Mouse (Mus musculus): ENCODE data around the gene Ttll6. TPM values are rescaled to one million over a fixed set of nuclear protein-coding genes. Genes with fewer than 3 reads are reported as not detected.

The Ttll6 gene
- total and polyA plus RNA-seq, 2 experiments from 2014 or later: 0.23 to 0.52 TPM

DNA sequence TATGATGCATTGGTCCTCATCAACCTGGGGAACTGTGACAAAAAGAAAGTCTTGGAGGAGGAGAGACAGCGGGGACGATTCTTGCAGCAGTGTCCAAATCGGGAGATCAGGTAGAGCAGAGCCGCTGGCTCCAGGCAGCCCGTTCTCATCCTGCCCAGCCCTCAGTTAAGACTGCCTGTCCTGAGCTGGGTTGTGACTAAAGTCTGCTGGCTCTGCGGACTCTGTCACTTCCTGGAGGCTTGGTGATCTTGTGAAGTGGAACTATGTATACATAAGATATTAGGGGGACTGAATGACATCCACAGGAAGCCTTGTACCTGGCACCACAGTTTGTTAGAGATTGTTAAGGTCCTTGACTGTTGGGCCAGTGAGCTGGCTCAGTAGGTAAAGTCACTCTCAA, 13.9 kb downstream of the Ttll6 start:
- H3K4me1 ChIP-seq (ENCODE audit: insufficient read depth, low read length): no peaks in the 10 kb centered on the region
- ATAC-seq: no peak
- WGBS: 79% methylated on average over 6 of the region's 6 CpGs
- H3K36me3 ChIP-seq (ENCODE audit: insufficient read depth, low read length): no peaks in the 10 kb centered on the region
- no peak for DNase-seq (ENCODE audit: low spot score)
- peaks cover 30% of the 10 kb centered on the region for H3K27me3 ChIP-seq (ENCODE audit: insufficient read depth, low read length)
- H3K9me3 ChIP-seq (ENCODE audit: low read length): no peaks in the 10 kb centered on the region
- no peak for TF ChIP-seq CTCF (IDR thresholded peaks at IDR 0.05; ENCODE audit: low read depth)
- no peak overlapping the region for H3K27ac ChIP-seq
- H3K4me2 ChIP-seq (ENCODE audit: low read depth, low read length): no peak overlapping the region
- H3K9ac ChIP-seq (replicated peaks; ENCODE audit: low read length): no peak overlapping the region
- no peak overlapping the region for H3K4me3 ChIP-seq (ENCODE audit: low read length)

DNA sequence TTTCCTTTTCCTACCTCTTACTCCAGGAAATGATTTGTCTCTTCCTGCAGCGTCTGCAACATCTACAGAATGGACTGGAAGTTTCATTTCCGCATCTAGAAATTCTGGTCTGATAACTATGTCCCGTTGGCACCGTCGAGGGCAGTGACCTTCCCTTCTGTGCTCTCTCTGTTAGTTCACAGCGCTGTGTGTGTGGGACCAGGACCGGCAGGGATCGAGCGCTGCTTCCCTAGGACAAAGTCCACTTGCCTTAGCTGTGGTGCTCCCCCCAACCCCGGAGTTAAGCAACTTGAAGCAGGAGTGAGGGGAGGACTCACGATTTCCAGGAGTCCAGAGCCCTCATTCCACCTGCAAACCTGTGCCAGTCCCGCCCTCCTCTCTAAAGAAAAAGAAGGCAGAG, 31.2 kb downstream of the Ttll6 start:
- Histone ChIP-seq H3K4me3 (ENCODE audit: low read length) (no peak overlapping the region), H3K9ac (replicated peaks; ENCODE audit: low read length) (no peak overlapping the region), H3K4me1 (ENCODE audit: insufficient read depth, low read length) (no peaks in the 10 kb centered on the region), H3K27me3 (ENCODE audit: insufficient read depth, low read length) (peaks cover 58% of the 10 kb centered on the region), H3K4me2 (ENCODE audit: low read depth, low read length) (no peak overlapping the region), H3K9me3 (ENCODE audit: low read length) (no peaks in the 10 kb centered on the region), H3K27ac (no peak overlapping the region), H3K36me3 (ENCODE audit: insufficient read depth, low read length) (no peaks in the 10 kb centered on the region)
- ATAC-seq: no peak
- no peak for DNase-seq (ENCODE audit: low spot score)
- 63% methylated on average over 12 of the region's 12 CpGs for WGBS
- TF ChIP-seq CTCF (IDR thresholded peaks at IDR 0.05; ENCODE audit: low read depth): no peak

GRCm38 (mm10) chr11:96168125-96168524, 34.5 kb downstream of the Ttll6 start:
- H3K36me3 ChIP-seq (ENCODE audit: insufficient read depth, low read length): no peaks in the 10 kb centered on the region
- no peaks in the 10 kb centered on the region for H3K4me1 ChIP-seq (ENCODE audit: insufficient read depth, low read length)
- H3K27ac ChIP-seq: no peak overlapping the region
- WGBS: 41% methylated on average over 9 of the region's 9 CpGs
- no peak overlapping the region for H3K9ac ChIP-seq (replicated peaks; ENCODE audit: low read length)
- TF ChIP-seq CTCF (IDR thresholded peaks at IDR 0.05; ENCODE audit: low read depth): no peak
- no peak overlapping the region for H3K4me3 ChIP-seq (ENCODE audit: low read length)
- no peak overlapping the region for H3K4me2 ChIP-seq (ENCODE audit: low read depth, low read length)
- no peak for ATAC-seq
- DNase-seq (ENCODE audit: low spot score): no peak
- no peaks in the 10 kb centered on the region for H3K9me3 ChIP-seq (ENCODE audit: low read length)
- peaks cover 92% of the 10 kb centered on the region for H3K27me3 ChIP-seq (ENCODE audit: insufficient read depth, low read length)

- peak; percentile 33 for DNase-seq (ENCODE audit: low spot score)
- no peak overlapping the region for H3K9ac ChIP-seq (replicated peaks; ENCODE audit: low read length)
- H3K27me3 ChIP-seq (ENCODE audit: insufficient read depth, low read length): peaks cover 94% of the 10 kb centered on the region
- no peak overlapping the region for H3K4me3 ChIP-seq (ENCODE audit: low read length)
- H3K4me1 ChIP-seq (ENCODE audit: insufficient read depth, low read length): no peaks in the 10 kb centered on the region
- WGBS: 14% methylated on average over 7 of the region's 7 CpGs
- no peak overlapping the region for H3K27ac ChIP-seq
- no peak for TF ChIP-seq CTCF (IDR thresholded peaks at IDR 0.05; ENCODE audit: low read depth)
- H3K9me3 ChIP-seq (ENCODE audit: low read length): no peaks in the 10 kb centered on the region
- no peak overlapping the region for H3K4me2 ChIP-seq (ENCODE audit: low read depth, low read length)
- ATAC-seq: no peak
- no peaks in the 10 kb centered on the region for H3K36me3 ChIP-seq (ENCODE audit: insufficient read depth, low read length)
Observed at GRCm38 (mm10) chr11:96169016-96169415, 35.4 kb downstream of the Ttll6 start.

GRCm38 (mm10) chr11:96170711-96171379, 37.3 kb downstream of the Ttll6 start:
- H3K9me3 ChIP-seq (ENCODE audit: low read length): no peaks in the 10 kb centered on the region
- no peak overlapping the region for H3K9ac ChIP-seq (replicated peaks; ENCODE audit: low read length)
- no peaks in the 10 kb centered on the region for H3K4me1 ChIP-seq (ENCODE audit: insufficient read depth, low read length)
- no peaks in the 10 kb centered on the region for H3K36me3 ChIP-seq (ENCODE audit: insufficient read depth, low read length)
- no peak overlapping the region for H3K4me2 ChIP-seq (ENCODE audit: low read depth, low read length)
- ATAC-seq: no peak
- no peak for TF ChIP-seq CTCF (IDR thresholded peaks at IDR 0.05; ENCODE audit: low read depth)
- H3K27ac ChIP-seq: no peak overlapping the region
- WGBS: 2% methylated on average over 20 of the region's 20 CpGs
- H3K27me3 ChIP-seq (ENCODE audit: insufficient read depth, low read length): peaks cover 96% of the 10 kb centered on the region
- no peak overlapping the region for H3K4me3 ChIP-seq (ENCODE audit: low read length)
- DNase-seq (ENCODE audit: low spot score): no peak

DNA sequence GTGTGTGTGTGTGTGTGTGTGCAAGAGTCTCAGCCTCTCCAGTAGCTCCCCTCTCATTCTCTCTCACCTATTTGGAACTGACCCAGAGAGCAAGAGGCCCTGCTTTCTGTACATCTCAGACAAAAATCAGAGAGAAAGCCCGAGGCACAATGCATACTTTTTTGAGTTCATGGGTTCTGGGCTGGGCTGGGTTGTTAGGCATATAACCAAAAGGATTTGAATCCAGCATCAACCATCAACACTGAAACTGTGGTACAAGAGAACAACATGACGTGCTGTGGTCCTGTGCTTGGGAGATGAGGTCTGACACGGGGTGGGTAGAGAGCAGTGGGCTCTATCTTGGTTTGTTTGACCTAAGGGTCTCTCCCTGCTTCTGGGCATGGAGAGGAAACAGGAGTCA, 38.0 kb downstream of the Ttll6 start:
- Histone ChIP-seq H3K4me1 (ENCODE audit: insufficient read depth, low read length) (no peaks in the 10 kb centered on the region), H3K27me3 (ENCODE audit: insufficient read depth, low read length) (peaks cover 96% of the 10 kb centered on the region), H3K4me2 (ENCODE audit: low read depth, low read length) (no peak overlapping the region), H3K9me3 (ENCODE audit: low read length) (no peaks in the 10 kb centered on the region), H3K4me3 (ENCODE audit: low read length) (no peak overlapping the region), H3K36me3 (ENCODE audit: insufficient read depth, low read length) (no peaks in the 10 kb centered on the region), H3K9ac (replicated peaks; ENCODE audit: low read length) (no peak overlapping the region), H3K27ac (no peak overlapping the region)
- no peak for DNase-seq (ENCODE audit: low spot score)
- 7% methylated on average over 3 of the region's 3 CpGs for WGBS
- TF ChIP-seq CTCF (IDR thresholded peaks at IDR 0.05; ENCODE audit: low read depth): no peak
- ATAC-seq: no peak

DNA sequence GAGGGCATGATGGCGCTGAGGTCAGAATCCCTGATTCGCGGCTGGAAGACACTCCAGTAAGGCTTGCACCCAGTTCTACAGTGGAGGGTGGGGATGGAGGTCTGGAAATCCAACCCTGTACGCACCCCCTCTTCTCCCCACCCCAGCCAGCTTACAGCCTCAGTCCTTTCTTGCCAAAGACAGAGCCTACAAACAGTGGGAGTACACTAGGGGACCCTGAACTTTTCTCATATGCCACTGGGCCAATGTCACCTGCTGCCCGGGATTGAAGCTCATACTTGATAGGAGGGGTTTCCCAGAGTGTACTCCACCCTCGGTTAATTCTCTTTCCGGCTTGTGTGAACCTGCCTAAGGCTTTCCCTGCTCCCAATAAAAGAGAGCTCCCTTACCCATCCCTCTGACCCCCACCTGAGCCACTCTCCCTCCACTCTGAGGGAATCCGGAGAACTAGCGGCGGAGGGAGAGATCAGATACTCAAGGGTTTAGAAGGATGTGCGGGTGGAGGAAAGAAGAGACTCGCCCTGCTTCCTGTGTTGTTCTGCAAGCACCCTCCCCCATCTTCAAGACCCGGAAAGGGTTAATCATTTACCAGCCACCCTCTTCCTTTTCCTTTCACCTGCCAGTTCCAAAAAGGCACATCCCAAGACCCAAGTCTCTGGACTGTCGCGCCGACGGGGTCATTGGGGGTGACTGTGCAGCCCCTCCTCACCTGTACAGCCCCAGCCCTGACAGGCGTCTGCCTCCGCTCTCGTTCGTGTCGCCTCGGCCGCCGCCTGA, 39.1 kb downstream of the Ttll6 start:
- no peak for TF ChIP-seq CTCF (IDR thresholded peaks at IDR 0.05; ENCODE audit: low read depth)
- H3K4me2 ChIP-seq (ENCODE audit: low read depth, low read length): no peak overlapping the region
- H3K4me1 ChIP-seq (ENCODE audit: insufficient read depth, low read length): no peaks in the 10 kb centered on the region
- WGBS: 1% methylated on average over 25 of the region's 25 CpGs
- DNase-seq (ENCODE audit: low spot score): no peak
- peaks cover 96% of the 10 kb centered on the region for H3K27me3 ChIP-seq (ENCODE audit: insufficient read depth, low read length)
- no peaks in the 10 kb centered on the region for H3K36me3 ChIP-seq (ENCODE audit: insufficient read depth, low read length)
- ATAC-seq: no peak
- no peaks in the 10 kb centered on the region for H3K9me3 ChIP-seq (ENCODE audit: low read length)
- no peak overlapping the region for H3K4me3 ChIP-seq (ENCODE audit: low read length)
- no peak overlapping the region for H3K9ac ChIP-seq (replicated peaks; ENCODE audit: low read length)
- no peak overlapping the region for H3K27ac ChIP-seq

Measured in hindbrain, postnatal 0 days (tissue).